9 mouse cellular contexts compared by ENCODE assay signal in genomic region chr15:102381575-102381974, GRCm38 (mm10). TPM values are rescaled to one million over a fixed set of nuclear protein-coding genes. Genes with fewer than 3 reads are reported as not detected.
DNase-seq lines count a peak whose midpoint lies in the region; ATAC-seq lines count a peak whose summit lies in the region.
"Had no signal": no experiment of that assay in that cellular context is flagged by ENCODE, and none has a peak within 500 bp of the region (broad histone marks: within the 10 kb centered on the region; RNA-seq: fewer than 3 reads in every experiment).

No protein-coding gene starts in this region.

- no peak overlapping the region for H3K9ac ChIP-seq in hindbrain, embryonic 13.5 days

- no peaks in the 10 kb centered on the region for H3K27me3 ChIP-seq in hindbrain, embryonic 13.5 days

- DNase-seq in R1 (ENCODE audit: low read depth, low spot score), result peak; percentile 90
- peak; percentile 87 to 92 for DNase-seq in cerebellum, postnatal 25 days
- DNase-seq in frontal cortex, postnatal 36 days (ENCODE audit: low spot score in 2 of 2), result peak; percentile 74 to 88
- peak; percentile 72 to 86 for DNase-seq in layer of hippocampus, postnatal 14 days (ENCODE audit: low spot score in 2 of 2)
- DNase-seq in lung, postnatal 10 days, result peak; percentile 89
- DNase-seq in retina, adult 2 months (ENCODE audit: low read depth, low spot score), result peak; percentile 65
- DNase-seq in thymus, postnatal 25 days, result peak; percentile 74

- no peak overlapping the region for H3K4me3 ChIP-seq in hindbrain, embryonic 13.5 days

- no peaks in the 10 kb centered on the region for H3K9me3 ChIP-seq in hindbrain, embryonic 13.5 days

- no peak overlapping the region for H3K4me2 ChIP-seq in hindbrain, embryonic 13.5 days

- no peak overlapping the region for H3K27ac ChIP-seq in hindbrain, embryonic 13.5 days
- H3K27ac ChIP-seq: macrophage had no signal

- under 1% methylated on average over 7 of the region's 7 CpGs for WGBS in hindbrain, embryonic 13.5 days

- no peaks in the 10 kb centered on the region for H3K36me3 ChIP-seq in hindbrain, embryonic 13.5 days

- peaks cover 14% of the 10 kb centered on the region for H3K4me1 ChIP-seq in hindbrain, embryonic 13.5 days (replicated peaks)

- peak; percentile 57; the same call in 1 of the 2 replicates for ATAC-seq in hindbrain, embryonic 13.5 days (ENCODE audit: low FRiP score)

RNA-seq across cellular contexts. Expression of gene Sp7, which starts 14.6 kb away (rescaled TPM):
- 1.1 and 1.2 TPM in 2 replicates for polyA plus RNA-seq in hindbrain, embryonic 13.5 days (2015; fragmentation: Nextera tagmentation; extraction: Ambion mirVana)
- under 1 TPM; 0.69 to 0.90 TPM for total RNA-seq in layer of hippocampus, postnatal 14 days (2021)
- polyA plus RNA-seq: macrophage had no signal

RNA-seq across cellular contexts. Expression of gene Sp1, which starts 24.4 kb away (rescaled TPM):
- 4.6 and 6.0 TPM in 2 replicates for polyA plus RNA-seq in hindbrain, embryonic 13.5 days (2015; fragmentation: Nextera tagmentation; extraction: Ambion mirVana)
- 10 to 100 TPM; 22.9 to 28.3 TPM for total RNA-seq in layer of hippocampus, postnatal 14 days (2021)

RNA-seq across cellular contexts. Expression of gene Aaas, which starts 31.0 kb away (rescaled TPM):
- polyA plus RNA-seq in hindbrain, embryonic 13.5 days (2015; fragmentation: Nextera tagmentation; extraction: Ambion mirVana), result 33.3 and 34.8 TPM in 2 replicates
- total RNA-seq in layer of hippocampus, postnatal 14 days (2021), result 10 to 100 TPM; 25.5 to 27.7 TPM

RNA-seq across cellular contexts. Expression of gene Myg1, which starts 50.1 kb away (rescaled TPM):
- polyA plus RNA-seq in hindbrain, embryonic 13.5 days (2015; fragmentation: Nextera tagmentation; extraction: Ambion mirVana), result 91.8 and 96.4 TPM in 2 replicates
- 10 to 100 TPM; 51.8 to 61.3 TPM for total RNA-seq in layer of hippocampus, postnatal 14 days (2021)

RNA-seq across cellular contexts. Expression of gene Pfdn5, which starts 55.7 kb away (rescaled TPM):
- polyA plus RNA-seq in hindbrain, embryonic 13.5 days (2015; fragmentation: Nextera tagmentation; extraction: Ambion mirVana), result 502 and 514 TPM in 2 replicates
- 100 to 1,000 TPM; 317 to 334 TPM for total RNA-seq in layer of hippocampus, postnatal 14 days (2021)
